Mouse (Mus musculus): ENCODE results near the gene Stip1.

The Stip1 gene

GRCm38 (mm10) chr19:6980381-6981093 is 59.2 kb downstream of the Stip1 start, which contains the start of gene Fkbp2:
Fkbp2 (minus strand) TSS chr19:6980501.
- DNase-seq, result peak; percentile 99

GRCm38 (mm10) chr19:6979486-6980380 is 60.0 kb downstream of the Stip1 start:
- DNase-seq, result peak; percentile 99

GRCm38 (mm10) chr19:6979001-6979479 is 60.7 kb downstream of the Stip1 start:
- peak; percentile 64 for DNase-seq

- DNase-seq, result no peak
Measured at GRCm38 (mm10) chr19:6978639-6978974, 61.2 kb downstream of the Stip1 start.

GRCm38 (mm10) chr19:6977759-6978638 is 61.8 kb downstream of the Stip1 start:
- DNase-seq, result no peak

- DNase-seq, result no peak
Measured at GRCm38 (mm10) chr19:6975537-6976521, 63.9 kb downstream of the Stip1 start, which contains the start of gene Plcb3. Plcb3 (minus strand) TSS chr19:6976470.

- DNase-seq, result peak; percentile 52
Measured at GRCm38 (mm10) chr19:6974211-6975205, 65.3 kb downstream of the Stip1 start, which contains the start of gene Ppp1r14b. Ppp1r14b (plus strand) TSS chr19:6974968.

- DNase-seq, result no peak
Measured at GRCm38 (mm10) chr19:6973581-6974190, 66.1 kb downstream of the Stip1 start.

GRCm38 (mm10) chr19:6972247-6972917 is 67.4 kb downstream of the Stip1 start:
- DNase-seq, result no peak

- DNase-seq, result no peak
Measured at GRCm38 (mm10) chr19:6971644-6972043, 68.1 kb downstream of the Stip1 start.

Measured in cerebellum, adult 8-10 months (tissue).